Mouse (Mus musculus): ENCODE results near the gene Ksr2. TPM values are rescaled to one million over a fixed set of nuclear protein-coding genes. Genes with fewer than 3 reads are reported as not detected.

Ksr2 gene
- total RNA-seq, 2 experiments from 2014 or later, result 31.3 to 32.5 TPM

DNA sequence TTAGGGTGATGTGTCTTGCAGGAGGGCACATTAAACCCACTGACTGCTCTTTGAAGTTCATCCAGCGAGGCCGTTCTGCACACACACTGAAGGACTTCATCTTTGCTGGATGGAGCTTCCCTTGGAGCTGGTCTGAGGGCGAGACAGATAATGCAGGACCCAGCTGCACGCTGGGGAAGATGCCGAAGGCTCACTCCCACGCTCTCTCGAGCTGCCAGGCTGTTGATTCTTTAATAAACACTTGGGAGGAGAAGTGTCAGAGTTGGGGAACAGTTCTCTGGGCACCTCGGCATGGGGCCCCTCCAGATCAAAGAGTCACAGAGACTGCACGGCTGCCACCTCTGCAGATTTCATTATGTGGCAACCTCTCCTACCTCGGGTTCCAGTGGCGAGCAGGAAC, 280.8 kb downstream of the Ksr2 start:
- no peak for DNase-seq (ENCODE audit: extremely low spot score in 1 of 2, low spot score in 2 of 2)
- intact Hi-C loops (cut with DNase I), result no loop called here

DNA sequence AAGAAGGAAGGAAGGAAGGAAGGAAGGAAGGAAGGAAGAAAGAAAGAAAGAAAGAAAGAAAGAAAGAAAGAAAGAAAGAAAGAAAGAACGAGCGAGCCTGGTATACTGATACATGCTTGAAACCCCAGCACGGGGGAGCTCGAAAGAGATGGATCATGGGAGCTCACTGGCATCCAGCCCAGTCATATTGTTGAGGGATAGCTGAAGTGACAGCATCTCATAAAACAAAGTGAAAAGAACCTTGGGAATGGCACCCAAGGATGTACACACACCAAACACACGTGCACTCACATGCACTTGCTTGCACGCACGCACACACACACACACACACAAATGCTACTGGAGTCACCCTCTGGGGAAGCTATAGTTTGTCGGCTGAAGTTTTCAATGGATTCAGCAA, 282.6 kb downstream of the Ksr2 start:
- no peak for DNase-seq (ENCODE audit: extremely low spot score in 1 of 2, low spot score in 2 of 2)

DNA sequence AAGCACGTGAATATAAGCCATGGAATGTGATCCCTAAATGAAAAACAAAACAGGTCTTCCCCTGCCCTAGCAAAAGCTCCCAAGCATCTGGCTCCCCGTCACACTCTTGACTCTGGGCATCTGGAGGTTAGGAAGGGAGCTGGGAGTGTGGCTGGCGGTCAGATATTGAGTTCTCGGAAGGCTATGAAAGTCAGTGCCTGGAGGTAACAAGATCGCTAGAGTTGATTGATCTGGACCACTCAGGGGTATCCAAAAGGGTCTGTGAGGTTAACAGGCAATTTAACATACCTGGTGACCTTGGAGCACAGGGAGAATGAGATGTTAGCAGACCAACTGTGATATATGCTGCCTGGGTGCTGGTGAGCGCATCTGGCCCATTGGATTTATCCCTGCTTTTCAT, 283.8 kb downstream of the Ksr2 start:
- intact Hi-C loops (cut with DNase I), result no loop called here
- DNase-seq (ENCODE audit: extremely low spot score in 1 of 2, low spot score in 2 of 2), result no peak

More for the DNA sequence above, 282.6 kb downstream of the Ksr2 start:
- intact Hi-C loops (cut with DNase I), result no loop called here

DNA sequence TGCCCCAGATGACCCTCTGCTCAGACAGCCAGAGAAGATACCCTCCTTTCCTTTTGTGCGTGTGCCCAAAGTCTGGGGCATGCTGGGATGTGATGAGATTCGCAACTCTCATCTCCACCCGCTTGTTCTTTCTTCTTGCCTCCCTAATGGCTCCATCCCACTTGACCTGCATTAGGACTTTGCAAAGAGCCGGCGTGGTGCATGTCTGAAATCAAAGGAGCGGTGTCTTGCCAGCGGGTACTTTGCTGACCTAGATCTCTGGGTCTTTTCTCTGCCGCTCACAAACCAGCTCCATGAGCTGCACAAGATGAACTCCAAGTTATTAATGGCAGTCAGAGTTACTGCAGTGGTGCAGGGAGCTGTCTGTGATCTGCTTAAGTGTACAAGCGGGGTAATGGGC, 290.6 kb downstream of the Ksr2 start:
- intact Hi-C loops (cut with DNase I), result no loop called here
- DNase-seq (ENCODE audit: extremely low spot score in 1 of 2, low spot score in 2 of 2), result no peak

DNA sequence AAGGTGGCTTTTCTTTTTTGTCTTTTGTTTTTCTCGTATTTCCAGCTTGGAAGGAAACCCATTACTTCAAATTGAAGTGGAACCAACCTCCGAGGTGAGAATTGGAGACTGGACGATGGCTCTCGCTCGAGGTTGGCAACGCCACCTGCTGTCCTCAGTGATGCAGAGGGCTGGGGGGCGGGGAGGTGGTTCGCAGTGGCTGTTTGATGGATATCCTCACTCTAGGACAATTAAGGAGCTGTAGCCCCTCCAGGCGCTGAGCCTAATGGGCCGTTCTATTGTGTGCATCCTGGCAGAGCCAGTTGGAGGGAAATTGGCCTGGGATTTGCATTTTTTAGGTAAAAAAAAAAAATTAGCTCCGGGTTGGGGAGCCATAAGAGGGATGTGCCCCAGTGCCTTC, 292.8 kb downstream of the Ksr2 start:
- no peak for DNase-seq (ENCODE audit: extremely low spot score in 1 of 2, low spot score in 2 of 2)

DNA sequence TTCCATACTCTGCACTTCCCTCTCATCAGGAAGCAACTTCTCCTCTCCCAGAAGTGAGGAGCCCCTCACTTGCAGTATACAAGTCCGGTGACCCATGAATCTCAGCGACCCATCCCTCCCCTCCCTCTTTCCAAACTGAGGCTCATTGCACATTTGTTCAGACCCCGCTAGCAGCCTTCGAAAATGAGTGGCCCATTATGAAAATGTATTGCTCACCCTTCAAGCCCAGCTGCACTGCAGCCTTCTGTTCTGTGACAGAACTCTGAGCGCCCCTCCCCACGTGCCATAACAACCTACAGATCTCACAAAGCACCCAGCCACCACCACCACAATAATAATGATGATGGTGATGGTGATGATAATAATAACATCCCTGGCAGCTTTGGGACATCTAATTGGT, 295.5 kb downstream of the Ksr2 start:
- intact Hi-C loops (cut with DNase I), result no loop called here
- DNase-seq (ENCODE audit: extremely low spot score in 1 of 2, low spot score in 2 of 2), result no peak

More for the DNA sequence above, 292.8 kb downstream of the Ksr2 start:
- intact Hi-C loops (cut with DNase I), result no loop called here

DNA sequence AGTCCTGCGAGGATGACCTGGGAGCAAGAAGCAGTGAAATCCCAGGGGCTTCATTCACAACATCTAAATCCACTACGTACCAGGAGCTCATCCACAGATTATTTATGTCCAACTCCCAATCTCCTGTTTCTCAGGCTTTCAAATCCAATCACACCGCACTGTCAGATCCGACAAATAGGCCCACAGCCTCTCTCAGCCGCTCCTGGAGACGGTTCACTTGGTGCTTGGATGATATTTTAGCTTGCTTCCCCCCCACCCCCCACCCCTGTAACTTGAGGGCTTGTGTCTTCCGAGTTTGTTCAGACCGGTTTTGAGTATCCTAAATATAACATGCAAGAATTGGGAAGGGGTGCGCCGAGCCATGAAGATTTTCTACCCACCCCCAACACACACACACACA, 297.8 kb downstream of the Ksr2 start:
- DNase-seq (ENCODE audit: extremely low spot score in 1 of 2, low spot score in 2 of 2), result no peak
- intact Hi-C loops (cut with DNase I), result no loop called here

DNA sequence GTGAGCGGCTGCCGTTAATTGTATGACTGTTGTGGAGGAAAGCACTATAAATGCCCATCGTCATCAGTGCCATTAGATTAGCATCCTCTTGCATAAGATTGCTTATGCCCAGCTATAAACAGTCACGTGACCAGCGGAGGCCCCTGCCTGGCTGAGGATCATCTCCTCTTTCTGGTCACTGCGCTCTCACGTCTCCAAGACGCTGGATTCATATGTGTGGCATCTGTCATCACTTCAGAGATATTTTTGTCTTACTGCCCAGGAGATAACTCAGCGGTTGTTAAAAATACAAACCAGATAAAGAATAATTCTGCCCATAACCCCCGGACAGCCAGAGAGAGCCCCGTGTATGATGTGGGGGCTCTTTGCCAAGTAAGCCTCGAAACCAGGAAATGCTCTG, 298.4 kb downstream of the Ksr2 start:
- DNase-seq (ENCODE audit: extremely low spot score in 1 of 2, low spot score in 2 of 2), result peak in 1 of 2 experiments; percentile 27
- intact Hi-C loops (cut with DNase I), result no loop called here

DNA sequence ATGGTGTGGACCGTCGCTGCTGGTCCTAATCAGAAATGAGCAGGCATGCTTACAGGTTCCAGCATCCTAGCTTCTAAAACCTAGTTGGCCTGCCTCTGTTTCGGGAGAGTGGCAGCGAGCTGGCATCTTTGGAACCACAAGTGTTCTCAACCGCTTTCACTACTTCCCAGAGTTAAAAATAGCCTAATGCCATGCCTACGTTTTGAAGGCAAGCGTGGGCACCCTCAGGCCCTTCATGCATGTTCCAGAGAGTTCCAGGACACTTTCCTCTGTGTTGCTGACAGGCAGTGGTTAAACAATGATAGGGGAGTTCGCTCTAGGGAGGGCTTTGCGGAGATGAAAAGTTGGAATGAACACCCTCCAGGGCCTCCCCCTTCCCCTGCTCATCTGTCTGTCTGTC, 303.3 kb downstream of the Ksr2 start:
- DNase-seq (ENCODE audit: extremely low spot score in 1 of 2, low spot score in 2 of 2), result no peak
- intact Hi-C loops (cut with DNase I), result no loop called here

DNA sequence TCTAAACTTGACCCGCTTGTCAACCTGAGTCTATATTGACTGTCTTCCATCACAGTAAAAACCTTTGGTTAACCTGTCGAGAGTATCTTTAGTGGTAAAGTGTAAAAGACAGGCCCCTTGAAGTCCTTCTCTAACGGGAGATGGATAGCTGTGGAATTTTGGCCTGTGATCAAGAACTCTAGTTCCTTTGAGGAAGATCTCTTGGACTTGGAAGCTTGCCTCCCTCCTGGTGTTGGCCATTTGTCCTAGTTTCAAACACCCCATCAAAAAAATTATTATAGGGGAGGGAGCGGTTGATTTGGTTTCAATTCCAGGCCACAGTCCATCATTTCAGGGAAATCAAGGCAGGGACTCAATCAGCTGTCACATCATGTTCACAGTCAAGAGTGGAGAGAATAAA, 309.5 kb downstream of the Ksr2 start:
- no peak for DNase-seq (ENCODE audit: extremely low spot score in 1 of 2, low spot score in 2 of 2)
- intact Hi-C loops (cut with DNase I), result no loop called here

DNA sequence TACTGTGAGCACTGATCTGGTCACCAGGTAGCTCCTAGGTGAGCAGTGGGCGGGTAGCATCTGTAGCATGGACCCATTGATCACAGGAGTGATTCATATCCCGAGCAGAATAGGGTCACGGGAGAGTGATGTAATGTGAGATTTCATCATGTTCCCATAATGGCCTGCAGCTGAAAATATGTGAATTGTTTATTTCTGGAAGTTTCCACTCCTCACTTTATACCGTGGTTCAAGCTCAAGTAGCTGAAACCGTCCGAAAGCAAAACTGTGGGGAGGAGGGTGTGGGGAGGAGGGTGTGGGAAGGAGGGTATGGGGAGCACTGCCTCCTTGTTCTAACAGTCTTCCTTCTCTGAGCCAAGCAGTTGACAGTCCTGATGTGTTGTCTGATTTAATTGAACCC, 312.7 kb downstream of the Ksr2 start:
- no peak for DNase-seq (ENCODE audit: extremely low spot score in 1 of 2, low spot score in 2 of 2)
- intact Hi-C loops (cut with DNase I), result no loop called here

DNA sequence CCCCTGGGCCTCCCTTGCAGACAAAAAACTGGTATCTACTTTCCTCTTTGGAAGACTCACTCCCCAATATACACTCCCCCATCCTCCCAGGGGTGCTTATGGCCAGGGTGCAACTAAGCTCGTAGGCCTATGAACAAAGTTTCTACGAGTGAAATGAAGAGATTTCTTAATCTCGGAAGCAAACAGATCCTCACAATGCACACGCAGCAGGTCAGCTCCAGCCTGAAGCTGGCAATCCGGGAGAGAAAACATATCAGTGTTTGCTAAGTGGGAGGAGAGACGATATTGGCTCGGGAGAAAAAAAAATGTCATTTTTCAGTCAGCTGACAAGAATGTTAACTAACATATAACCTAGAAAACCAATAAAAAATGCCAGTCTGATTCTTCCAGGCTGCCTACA, 313.3 kb downstream of the Ksr2 start:
- DNase-seq (ENCODE audit: extremely low spot score in 1 of 2, low spot score in 2 of 2), result no peak
- intact Hi-C loops (cut with DNase I), result no loop called here

DNA sequence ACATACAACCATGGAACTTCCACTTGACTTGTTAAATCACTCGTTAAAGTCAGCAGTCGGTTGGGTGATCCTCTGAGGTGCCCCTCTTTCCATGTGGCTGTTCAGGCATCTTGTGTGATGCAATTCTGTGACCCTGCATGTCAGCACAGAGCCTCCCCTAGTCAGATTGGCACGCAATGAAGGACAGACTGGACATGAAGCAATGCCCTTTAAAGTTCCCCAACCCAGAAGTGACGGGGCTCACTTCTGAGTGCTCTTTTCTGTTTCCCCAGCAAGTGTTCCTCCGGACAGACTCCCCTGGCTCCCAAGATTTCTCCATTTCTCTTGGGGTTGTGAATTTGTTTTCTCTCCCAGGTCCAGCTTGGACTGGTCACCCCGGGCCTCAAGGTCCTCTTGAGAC, 317.5 kb downstream of the Ksr2 start:
- DNase-seq (ENCODE audit: extremely low spot score in 1 of 2, low spot score in 2 of 2), result no peak
- intact Hi-C loops (cut with DNase I), result no loop called here

DNA sequence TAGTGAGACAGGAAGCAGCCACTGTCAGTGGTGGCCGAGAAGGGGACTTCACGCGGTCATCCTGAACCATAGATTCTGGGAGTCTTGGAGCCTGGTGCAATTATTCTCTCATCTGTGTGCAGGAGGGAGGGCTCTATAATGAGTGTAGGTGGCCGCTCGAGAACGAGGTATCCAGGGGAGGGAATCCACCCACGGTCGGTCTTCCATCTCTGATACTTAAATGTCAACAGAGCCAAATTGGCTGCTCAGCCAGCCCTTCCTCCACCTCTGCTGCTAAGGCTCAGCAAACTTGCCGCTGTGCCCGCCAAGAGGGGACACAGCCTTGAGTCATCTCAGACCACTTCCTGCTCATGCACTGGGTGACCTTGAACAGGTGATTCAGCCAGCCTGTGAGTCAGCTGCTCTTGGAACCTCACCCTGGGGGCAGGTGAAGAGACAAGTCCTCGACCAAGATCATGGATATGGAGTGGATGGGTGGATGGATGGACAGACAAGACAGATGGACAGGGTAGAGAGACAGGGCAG, 330.9 kb downstream of the Ksr2 start:
- intact Hi-C loops (cut with DNase I), result no loop called here
- DNase-seq (ENCODE audit: extremely low spot score in 1 of 2, low spot score in 2 of 2), result no peak

DNA sequence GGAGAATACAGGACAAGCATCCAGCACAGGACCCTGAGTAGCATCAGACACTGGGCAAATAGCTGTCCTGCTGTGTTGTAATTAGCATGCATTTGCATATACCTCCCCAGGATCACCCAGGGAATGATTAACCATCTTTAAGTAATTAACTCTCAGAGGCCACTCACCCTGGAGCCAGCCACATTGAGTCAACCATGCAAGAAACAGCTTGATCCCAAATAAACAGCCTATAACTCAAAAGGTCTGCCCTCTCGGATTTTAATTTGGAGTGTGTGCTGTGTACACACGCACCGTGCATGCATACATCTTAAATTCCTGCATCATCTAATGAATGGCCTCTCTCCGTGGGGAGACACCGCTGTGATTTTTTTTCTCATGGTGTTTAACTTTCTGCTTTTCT, 335.6 kb downstream of the Ksr2 start:
- DNase-seq (ENCODE audit: extremely low spot score in 1 of 2, low spot score in 2 of 2), result no peak
- intact Hi-C loops (cut with DNase I), result no loop called here

DNA sequence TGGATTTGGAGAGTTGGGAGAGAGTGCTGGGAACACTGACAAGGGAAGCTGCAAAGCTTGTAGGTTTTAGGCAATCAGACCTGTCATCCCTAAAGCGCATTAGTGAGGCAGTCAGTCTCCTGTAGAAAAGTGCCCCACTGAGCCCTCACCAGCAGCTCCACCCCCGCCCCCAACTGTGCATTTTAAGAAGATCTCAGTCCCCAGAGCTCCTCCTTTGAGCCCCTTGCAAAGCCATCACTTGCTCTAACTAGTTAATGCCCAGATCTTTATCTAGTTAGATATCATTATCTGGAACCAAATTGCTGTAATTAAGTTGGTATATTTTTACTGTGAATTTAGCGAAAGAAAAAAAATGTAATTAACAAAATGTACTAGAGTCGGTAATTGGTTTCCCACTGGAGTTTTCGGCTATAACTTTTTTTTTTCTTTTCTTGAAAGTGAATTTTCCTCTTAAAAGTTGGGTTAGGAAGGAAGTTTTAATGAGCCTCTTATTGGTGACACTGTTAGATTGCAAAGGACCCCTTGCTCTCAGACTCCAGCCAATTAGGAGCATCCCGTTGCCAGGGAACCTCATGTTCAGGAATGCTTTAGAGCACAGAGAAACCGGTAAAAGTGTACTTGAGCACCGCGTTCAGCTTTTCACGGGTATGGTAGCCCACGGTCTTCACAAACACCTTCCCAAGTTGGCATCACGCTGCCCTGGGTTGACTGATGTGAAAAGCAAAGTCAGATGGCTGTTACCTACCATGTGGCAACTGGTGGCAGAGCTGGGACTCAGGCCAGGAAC, 344.1 kb downstream of the Ksr2 start:
- DNase-seq (ENCODE audit: extremely low spot score in 1 of 2, low spot score in 2 of 2), result no peak
- intact Hi-C loops (cut with DNase I), result no loop called here

DNA sequence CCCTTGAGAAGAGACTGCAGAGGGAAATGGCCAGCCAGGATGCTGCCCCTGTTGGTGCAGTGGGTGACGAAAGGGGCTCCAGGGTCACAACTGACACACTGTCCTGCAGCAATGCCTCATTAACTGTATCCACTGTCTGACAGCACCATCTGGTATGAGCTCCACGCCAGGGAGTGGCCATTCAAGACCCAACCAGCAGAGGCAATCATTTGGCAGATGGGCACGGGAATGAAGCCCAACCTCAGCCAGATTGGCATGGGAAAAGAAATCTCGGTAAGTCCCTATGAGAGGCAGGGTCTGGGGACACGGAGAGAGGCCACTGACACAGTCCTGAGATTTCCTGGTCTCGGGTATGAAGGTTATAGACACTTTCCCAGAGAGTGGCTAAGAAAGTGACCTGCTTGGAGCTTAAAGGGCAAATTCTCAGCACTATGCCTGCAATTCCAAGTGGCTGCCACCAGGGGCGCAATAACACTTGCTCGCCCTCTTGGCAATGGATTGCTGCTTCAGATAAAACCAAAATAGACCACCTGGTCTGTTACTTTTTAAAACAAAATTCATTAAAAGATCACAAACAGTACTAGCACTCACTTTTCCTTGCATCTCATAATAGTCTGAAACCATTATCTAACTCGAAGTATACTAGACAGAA, 347.5 kb downstream of the Ksr2 start:
- no peak for DNase-seq (ENCODE audit: extremely low spot score in 1 of 2, low spot score in 2 of 2)
- intact Hi-C loops (cut with DNase I), result no loop called here

DNA sequence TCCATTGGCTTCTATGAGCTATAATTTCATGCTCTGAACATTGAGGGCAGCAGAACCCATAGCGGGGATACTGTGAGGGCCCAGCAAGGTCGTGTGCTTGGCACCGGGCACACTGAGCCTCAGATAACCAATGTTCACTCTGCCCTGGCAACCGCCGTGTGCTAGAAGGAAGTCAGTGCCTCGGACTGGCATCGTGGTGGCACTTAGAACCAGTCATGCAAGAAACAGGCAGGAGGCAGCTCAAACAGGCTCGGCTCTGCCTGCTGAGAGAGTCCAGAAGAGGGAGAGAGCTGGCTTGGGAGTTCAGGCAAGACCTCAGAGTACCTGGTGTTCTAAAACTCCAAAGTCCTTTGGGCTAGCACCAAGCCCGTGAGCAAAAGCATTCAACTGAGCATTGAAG, 350.7 kb downstream of the Ksr2 start:
- DNase-seq (ENCODE audit: extremely low spot score in 1 of 2, low spot score in 2 of 2), result no peak
- intact Hi-C loops (cut with DNase I), result no loop called here

DNA sequence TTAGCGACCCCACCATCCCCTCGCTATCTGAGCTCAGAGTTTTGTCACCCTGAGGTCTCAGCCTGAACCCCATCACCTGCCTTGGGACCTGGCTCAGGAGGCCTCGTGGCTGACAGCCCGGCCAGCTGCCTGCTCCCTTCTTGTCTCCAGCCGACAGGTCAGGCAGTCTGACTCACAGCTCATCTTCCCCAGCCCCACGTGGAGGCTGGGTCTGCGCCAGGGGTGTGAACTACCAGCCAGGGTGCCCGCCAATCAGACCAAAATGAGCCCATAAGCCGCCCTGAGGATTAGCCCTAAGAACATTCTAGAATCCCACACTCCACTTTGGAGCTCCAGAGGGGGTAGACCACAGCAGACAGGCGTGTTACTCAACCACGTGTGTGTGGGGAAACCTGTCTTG, 365.4 kb downstream of the Ksr2 start:
- intact Hi-C loops (cut with DNase I), result no loop called here
- no peak for DNase-seq (ENCODE audit: extremely low spot score in 1 of 2, low spot score in 2 of 2)

DNA sequence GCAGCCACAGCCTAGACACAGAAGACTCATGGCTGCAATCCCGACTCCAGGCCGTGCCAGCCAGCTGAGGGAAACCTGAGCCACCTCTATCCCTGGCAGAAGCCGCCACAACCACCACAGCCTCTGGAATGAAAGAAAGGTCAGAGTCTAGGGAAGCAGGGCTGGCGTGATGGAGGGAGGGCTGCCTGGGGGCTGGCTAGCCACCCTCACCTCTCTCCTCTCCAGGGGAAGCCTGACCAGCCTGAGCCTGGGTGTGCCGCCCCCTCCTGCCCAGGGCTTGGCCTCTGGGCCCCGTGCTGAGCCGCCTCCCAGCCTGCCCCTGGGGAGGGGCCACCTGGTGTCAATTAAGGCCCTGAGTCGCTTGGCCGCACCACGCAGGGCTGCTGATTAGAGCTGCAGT, 366.9 kb downstream of the Ksr2 start, which contains the start of gene Nos1:
Gene Nos1, plus strand, starts transcription at position 352 of the 400 bp plus-strand sequence.
- intact Hi-C loops (cut with DNase I), result no loop called here
- no peak for DNase-seq (ENCODE audit: extremely low spot score in 1 of 2, low spot score in 2 of 2)
